Mouse (Mus musculus): ENCODE data around the gene Kirrel3. TPM values are rescaled to one million over a fixed set of nuclear protein-coding genes. Genes with fewer than 3 reads are reported as not detected.
A peak's percentile ranks its signal among the peaks of the same experiment; 100 is the strongest.

Gene Kirrel3
- total RNA-seq, 2 experiments from 2014 or later, result 59.8 to 62.6 TPM

- no peak for TF ChIP-seq CTCF (IDR thresholded peaks at IDR 0.05)
- intact Hi-C loops (cut with DNase I), result no loop called here
These were observed 365.4 kb downstream of the Kirrel3 start for GRCm38 (mm10) chr9:34851136-34851535.

GRCm38 (mm10) chr9:34857575-34857974, 371.9 kb downstream of the Kirrel3 start:
- H3K27ac ChIP-seq, result no peak overlapping the region
- no peak for DNase-seq (ENCODE audit: extremely low spot score in 1 of 2, low spot score in 2 of 2)
- peak; percentile 24 for TF ChIP-seq CTCF (IDR thresholded peaks at IDR 0.05)
- intact Hi-C loops (cut with DNase I), result loop anchor here (5.0 kb wide), 1 partner anchor 160 kb away; no protein-coding TSS in a partner anchor
- no peak overlapping the region for H3K4me3 ChIP-seq

More at GRCm38 (mm10) chr9:34851136-34851535, 365.4 kb downstream of the Kirrel3 start:
- DNase-seq (ENCODE audit: extremely low spot score in 1 of 2, low spot score in 2 of 2), result no peak
- H3K4me3 ChIP-seq, result no peak overlapping the region
- no peak overlapping the region for H3K27ac ChIP-seq

DNA sequence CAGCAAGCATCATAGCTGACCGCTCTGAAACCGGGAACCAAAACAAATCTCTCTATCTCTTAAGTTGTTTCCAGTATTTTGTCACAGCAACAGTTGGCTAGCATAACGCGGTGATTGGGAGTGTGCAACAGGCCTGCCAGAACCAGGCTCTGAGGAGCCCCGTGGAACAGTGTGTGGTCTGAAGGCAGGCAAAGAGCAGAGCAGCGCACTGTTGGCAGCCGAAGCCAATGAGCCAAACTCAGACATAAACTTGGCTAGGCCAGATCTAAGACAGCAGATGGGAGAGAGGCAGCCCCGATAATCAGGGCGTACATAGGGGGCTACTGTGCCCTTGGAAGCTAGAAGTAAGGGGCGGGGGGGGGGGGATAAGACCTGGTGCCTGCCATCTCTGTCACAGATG, 372.4 kb downstream of the Kirrel3 start:
- intact Hi-C loops (cut with DNase I), result loop anchor here (5.0 kb wide), 1 partner anchor 159 kb away; no protein-coding TSS in a partner anchor
- H3K27ac ChIP-seq, result no peak overlapping the region
- no peak overlapping the region for H3K4me3 ChIP-seq
- DNase-seq (ENCODE audit: extremely low spot score in 1 of 2, low spot score in 2 of 2), result no peak
- no peak for TF ChIP-seq CTCF (IDR thresholded peaks at IDR 0.05)

DNA sequence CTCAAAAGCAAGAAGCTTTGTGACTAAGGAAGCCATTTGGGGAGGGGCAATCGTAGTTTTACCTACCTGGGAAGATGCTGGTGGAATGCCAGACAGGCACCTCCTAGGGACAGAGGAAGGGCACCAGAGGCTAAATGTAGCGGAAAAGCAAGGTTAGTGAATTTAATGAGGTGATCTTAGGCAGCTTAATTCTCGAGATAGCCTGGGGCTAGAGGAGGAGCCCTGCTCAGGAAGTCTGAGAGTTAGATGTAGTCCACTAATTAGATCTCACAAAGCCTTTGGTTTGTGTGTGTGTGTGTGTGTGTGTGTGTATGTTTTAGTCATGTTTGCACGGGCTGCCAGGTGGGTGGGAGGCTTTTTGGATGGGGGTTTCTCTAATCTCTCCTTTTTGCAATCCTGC, 375.2 kb downstream of the Kirrel3 start:
- Histone ChIP-seq H3K27ac (no peak overlapping the region), H3K4me3 (no peak overlapping the region)
- TF ChIP-seq CTCF (IDR thresholded peaks at IDR 0.05), result no peak
- no peak for DNase-seq (ENCODE audit: extremely low spot score in 1 of 2, low spot score in 2 of 2)
- intact Hi-C loops (cut with DNase I), result loop anchor here (2.0 to 10.0 kb wide), 4 partner anchors 199 to 1599 kb away; no protein-coding TSS in a partner anchor

- intact Hi-C loops (cut with DNase I), result loop anchor here (2.0 to 10.0 kb wide), 4 partner anchors 199 to 1599 kb away; no protein-coding TSS in a partner anchor
- H3K27ac ChIP-seq, result no peak overlapping the region
- peak; percentile 86 for TF ChIP-seq CTCF (IDR thresholded peaks at IDR 0.05)
- H3K4me3 ChIP-seq, result no peak overlapping the region
- DNase-seq (ENCODE audit: extremely low spot score in 1 of 2, low spot score in 2 of 2), result peak; percentile 64 to 66
These were observed 376.1 kb downstream of the Kirrel3 start for GRCm38 (mm10) chr9:34861775-34862174.

GRCm38 (mm10) chr9:34865606-34866005, 379.9 kb downstream of the Kirrel3 start:
- H3K27ac ChIP-seq, result no peak overlapping the region
- no peak for TF ChIP-seq CTCF (IDR thresholded peaks at IDR 0.05)
- no peak for DNase-seq (ENCODE audit: extremely low spot score in 1 of 2, low spot score in 2 of 2)
- no peak overlapping the region for H3K4me3 ChIP-seq
- intact Hi-C loops (cut with DNase I), result loop anchor here (10.0 kb wide), 1 partner anchor 811 kb away; no protein-coding TSS in a partner anchor

DNA sequence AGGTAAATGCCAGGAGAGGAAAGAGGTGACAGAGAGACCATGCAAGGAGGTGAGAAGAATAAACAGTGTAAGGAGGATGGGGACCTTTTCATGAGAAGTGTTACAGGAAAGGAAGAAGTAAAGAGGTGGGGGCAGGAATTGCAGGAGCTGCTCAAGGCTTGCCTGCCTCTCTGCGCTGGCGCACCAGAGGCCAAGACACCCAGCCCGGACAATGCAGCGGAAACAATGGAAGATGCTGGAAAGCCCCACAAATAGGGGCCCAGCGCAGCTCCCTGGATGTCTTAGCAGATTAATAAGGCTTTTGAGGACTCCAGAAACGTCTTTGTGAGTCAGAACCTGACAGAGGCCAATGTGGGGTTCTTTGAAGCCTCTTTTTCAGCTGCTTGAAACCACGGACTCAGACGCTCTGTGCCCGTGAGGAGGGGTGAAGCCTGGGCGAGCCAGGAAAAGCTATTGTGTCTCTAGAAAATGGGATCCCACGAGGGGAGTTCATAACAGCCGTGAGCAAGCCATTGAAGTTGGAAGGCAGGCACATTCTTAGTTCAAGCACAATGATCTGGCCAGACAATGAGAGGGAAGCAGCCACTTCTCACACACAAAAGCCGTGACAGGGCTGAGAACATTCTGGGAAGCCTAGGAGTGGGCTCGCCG, 385.7 kb downstream of the Kirrel3 start:
- intact Hi-C loops (cut with DNase I), result no loop called here
- no peak for DNase-seq (ENCODE audit: extremely low spot score in 1 of 2, low spot score in 2 of 2)
- Histone ChIP-seq H3K27ac (no peak overlapping the region), H3K4me3 (no peak overlapping the region)
- TF ChIP-seq CTCF (IDR thresholded peaks at IDR 0.05), result no peak

DNA sequence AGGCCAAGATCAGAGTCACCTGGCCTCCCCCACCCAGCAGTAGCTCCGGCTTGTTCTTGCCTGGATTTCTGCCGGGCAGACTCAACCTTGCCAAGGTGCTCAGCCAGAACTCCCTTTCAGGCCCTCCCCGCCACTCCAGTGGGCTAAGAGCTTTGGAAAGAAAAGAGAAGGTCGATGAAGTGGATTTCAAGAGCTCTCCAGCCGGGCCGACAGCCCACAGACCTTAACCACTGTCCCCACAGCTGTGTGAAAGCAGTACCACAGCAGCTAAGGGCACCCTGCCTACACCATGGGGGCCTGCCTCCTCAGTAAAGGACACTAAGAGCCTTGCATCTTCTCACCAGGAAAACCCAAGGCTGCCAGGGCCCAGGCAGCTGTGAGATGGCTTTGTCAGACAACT, 389.5 kb downstream of the Kirrel3 start:
- TF ChIP-seq CTCF (IDR thresholded peaks at IDR 0.05), result no peak
- Histone ChIP-seq H3K4me3 (no peak overlapping the region), H3K27ac (no peak overlapping the region)
- intact Hi-C loops (cut with DNase I), result no loop called here
- no peak for DNase-seq (ENCODE audit: extremely low spot score in 1 of 2, low spot score in 2 of 2)

- Histone ChIP-seq H3K27ac (no peak overlapping the region), H3K4me3 (no peak overlapping the region)
- intact Hi-C loops (cut with DNase I), result no loop called here
- no peak for TF ChIP-seq CTCF (IDR thresholded peaks at IDR 0.05)
- DNase-seq (ENCODE audit: extremely low spot score in 1 of 2, low spot score in 2 of 2), result no peak
These were observed 391.5 kb downstream of the Kirrel3 start for GRCm38 (mm10) chr9:34877186-34877585.

GRCm38 (mm10) chr9:34877799-34878198, 392.1 kb downstream of the Kirrel3 start:
- DNase-seq (ENCODE audit: extremely low spot score in 1 of 2, low spot score in 2 of 2), result no peak
- no peak overlapping the region for H3K27ac ChIP-seq
- no peak for TF ChIP-seq CTCF (IDR thresholded peaks at IDR 0.05)
- intact Hi-C loops (cut with DNase I), result no loop called here
- no peak overlapping the region for H3K4me3 ChIP-seq

GRCm38 (mm10) chr9:34881750-34882149, 396.1 kb downstream of the Kirrel3 start:
- intact Hi-C loops (cut with DNase I), result no loop called here
- TF ChIP-seq CTCF (IDR thresholded peaks at IDR 0.05), result no peak
- Histone ChIP-seq H3K27ac (no peak overlapping the region), H3K4me3 (no peak overlapping the region)
- no peak for DNase-seq (ENCODE audit: extremely low spot score in 1 of 2, low spot score in 2 of 2)

DNA sequence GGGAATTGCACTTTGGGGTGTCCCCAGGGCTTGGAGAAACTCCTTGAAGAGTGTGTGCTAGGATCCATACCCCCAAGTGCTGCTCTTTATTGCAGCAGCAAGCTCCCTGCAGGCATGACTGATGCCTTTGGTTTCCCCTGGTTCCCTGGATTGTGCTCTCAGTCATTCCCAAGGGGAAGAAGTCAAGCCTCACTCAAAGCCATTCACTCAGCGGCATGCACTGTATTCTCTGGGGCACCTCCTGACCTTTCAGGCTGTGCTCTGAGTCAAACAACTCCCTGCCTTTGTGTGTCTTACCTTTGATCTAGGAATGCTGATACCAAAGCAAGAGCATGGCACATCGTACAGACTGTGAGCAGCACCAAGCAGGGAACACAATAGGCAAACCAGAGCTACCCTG, 396.5 kb downstream of the Kirrel3 start:
- no peak overlapping the region for H3K27ac ChIP-seq
- DNase-seq (ENCODE audit: extremely low spot score in 1 of 2, low spot score in 2 of 2), result no peak
- TF ChIP-seq CTCF (IDR thresholded peaks at IDR 0.05), result no peak
- no peak overlapping the region for H3K4me3 ChIP-seq
- intact Hi-C loops (cut with DNase I), result no loop called here

- no peak for TF ChIP-seq CTCF (IDR thresholded peaks at IDR 0.05)
- Histone ChIP-seq H3K27ac (no peak overlapping the region), H3K4me3 (no peak overlapping the region)
- DNase-seq (ENCODE audit: extremely low spot score in 1 of 2, low spot score in 2 of 2), result no peak
- intact Hi-C loops (cut with DNase I), result no loop called here
These were observed 397.4 kb downstream of the Kirrel3 start for GRCm38 (mm10) chr9:34883122-34883521.

All from left cerebral cortex, adult 2 months (tissue).